Mouse (Mus musculus) bone marrow macrophage, adult 2 months (primary cell): ENCODE measurements around the gene Smg6.

ENCODE experiments used
- CTCF ChIP-seq: IDR thresholded peaks from 2 replicates; pipeline ENCODE4 v1.5.1; 2012; ENCODE audit warnings: low read depth, mild to moderate bottlenecking, low read length, moderate library complexity
- POLR2A ChIP-seq: IDR thresholded peaks from 2 replicates; pipeline ENCODE4 v1.6.1; 2012; ENCODE audit warnings: mild to moderate bottlenecking, low read depth, low read length, borderline replicate concordance

DNA sequence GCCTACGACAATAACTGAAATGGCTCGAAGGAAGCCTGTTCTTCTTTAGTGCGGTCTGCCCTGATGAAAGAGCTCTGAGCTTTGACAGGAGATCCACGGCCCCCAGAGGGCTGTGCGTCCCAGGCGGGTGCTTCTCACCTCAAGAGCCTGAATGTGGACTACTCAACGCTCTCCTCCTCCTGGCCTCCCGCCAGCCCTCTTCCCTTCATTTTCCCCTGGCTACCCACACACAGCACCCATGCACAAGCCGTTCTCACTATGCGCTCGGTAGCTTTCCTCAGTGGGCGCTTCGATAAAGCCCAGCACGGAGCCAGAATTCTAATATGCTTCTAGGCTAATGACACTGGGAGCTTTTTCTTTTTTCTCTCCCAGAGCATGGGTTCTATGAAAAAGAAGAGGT is 43.6 kb upstream of the Smg6 start:
- TF ChIP-seq CTCF (no peak), POLR2A (no peak)
